Mouse (Mus musculus): Measurements from ENCODE around the gene Gm12394.
"Not testable (repeated sequence)": the region's sequence is repeated elsewhere in the genome, so short reads cannot be mapped to it uniquely, and the experiment has no call there.

Gene Gm12394

DNA sequence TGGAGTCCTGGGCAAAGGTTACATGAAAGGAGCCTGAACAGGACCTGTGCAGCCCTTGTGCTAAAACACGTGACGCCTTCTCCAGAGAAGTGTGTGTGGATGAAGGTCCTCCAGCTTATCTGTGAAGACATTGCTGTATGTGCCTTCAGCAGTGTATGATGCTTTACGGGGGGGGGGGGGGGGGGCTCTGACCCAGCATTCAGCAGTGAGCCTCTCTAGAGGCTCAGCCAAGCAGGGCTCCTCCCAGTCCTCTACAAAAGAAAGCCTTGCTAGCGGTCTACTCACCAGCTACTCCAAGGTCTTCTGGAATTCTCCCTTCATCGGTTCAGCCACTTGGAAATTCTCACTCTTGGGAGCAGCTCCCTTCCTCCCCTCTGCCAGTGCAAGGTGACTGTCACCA is 6.9 kb upstream of the Gm12394 start:
- DNase-seq (ENCODE audit: inconsistent age in 2 of 2, low spot score in 1 of 2), result not testable (repeated sequence)

DNA sequence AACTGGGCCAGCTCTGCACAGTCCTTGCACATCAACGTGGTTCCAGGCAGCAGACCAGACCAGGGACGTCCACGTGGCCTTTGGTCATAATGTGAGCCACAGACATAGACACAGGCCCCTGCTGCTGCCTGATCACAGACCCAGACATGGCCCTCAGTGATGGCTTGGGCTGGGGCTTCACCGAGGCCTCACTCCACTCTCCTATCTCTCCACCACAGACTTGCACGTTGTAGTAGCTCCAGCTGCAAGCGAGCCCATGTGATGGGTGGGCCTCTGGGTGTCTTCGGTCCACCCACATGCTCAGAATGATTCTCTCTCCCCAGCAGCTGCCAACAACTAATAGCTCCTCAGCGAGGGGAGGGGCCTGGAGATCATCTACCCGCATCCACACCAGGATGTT is 3.9 kb upstream of the Gm12394 start:
- DNase-seq (ENCODE audit: inconsistent age in 2 of 2, low spot score in 1 of 2), result not testable (repeated sequence)

DNA sequence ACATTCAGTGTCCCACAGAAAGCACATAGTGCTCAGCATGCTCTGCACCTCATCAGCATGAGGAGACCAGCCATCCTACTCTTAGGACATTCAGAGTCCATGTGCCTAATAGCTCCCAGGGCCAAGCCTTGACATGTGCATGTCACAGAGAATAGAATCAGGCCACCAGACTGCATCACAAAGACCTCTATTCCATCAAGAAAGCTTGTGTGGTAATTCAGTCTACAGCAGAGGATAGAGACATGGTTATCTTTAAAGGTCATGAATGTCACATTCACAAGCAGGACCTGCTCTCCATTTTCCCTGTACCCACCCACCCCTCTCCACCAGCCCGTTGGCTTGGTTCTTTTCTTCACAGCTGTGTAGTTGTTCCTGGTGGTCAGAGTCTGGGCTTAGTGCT is 2.8 kb downstream of the Gm12394 start, which contains the start of gene Fam205a1:
TSS of gene Fam205a1 (minus strand) at position 101 of the 400 bp plus-strand sequence.
- DNase-seq (ENCODE audit: inconsistent age in 2 of 2, low spot score in 1 of 2), result not testable (repeated sequence)

DNA sequence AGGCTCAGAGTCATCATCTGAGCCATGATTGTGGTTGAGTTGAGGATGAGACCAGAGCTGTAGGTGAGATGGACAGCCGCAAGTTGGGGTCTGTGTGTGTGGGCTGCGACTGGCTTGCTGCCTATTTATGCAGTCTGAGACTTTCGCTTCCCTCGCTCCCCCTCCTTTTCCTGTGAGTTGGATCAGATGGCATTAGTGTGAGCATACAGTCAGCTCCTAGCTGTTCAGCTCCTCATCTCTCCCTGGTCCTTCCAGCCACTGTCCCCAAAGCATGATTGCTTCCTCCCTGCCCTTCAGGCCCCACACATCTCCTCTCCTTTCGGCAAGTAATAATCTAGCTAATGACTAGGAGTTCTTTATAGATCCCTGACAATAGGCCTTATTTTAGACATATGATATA is 82.7 kb downstream of the Gm12394 start, which contains the start of gene Ccl21a:
TSS of gene Ccl21a (minus strand) at position 101 of the 400 bp plus-strand sequence.
- not testable (repeated sequence) for DNase-seq (ENCODE audit: inconsistent age in 2 of 2, low spot score in 1 of 2)

DNA sequence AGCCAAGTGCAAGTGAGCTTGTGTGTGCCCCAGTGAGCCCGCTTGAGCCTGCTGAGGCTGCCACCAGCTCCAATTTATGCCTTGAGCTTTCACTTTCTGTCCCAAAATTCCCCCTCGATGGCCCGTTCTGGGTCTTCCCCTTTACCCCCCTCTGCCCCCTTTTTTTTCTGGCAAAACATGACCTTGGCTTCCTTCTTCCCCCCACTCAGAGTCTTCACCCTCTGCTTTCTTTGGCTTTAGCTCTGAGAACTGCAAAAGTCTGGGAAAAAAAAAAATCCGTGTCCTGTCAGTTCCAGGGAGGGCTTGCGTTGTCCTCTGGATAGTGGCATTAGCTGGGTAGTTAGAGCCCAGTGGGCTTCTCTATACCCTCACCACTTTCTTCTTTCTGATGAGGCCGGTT is 100.1 kb downstream of the Gm12394 start, which contains the start of gene Ccl19:
TSS of gene Ccl19 (minus strand) at position 101 of the 400 bp plus-strand sequence.
- DNase-seq (ENCODE audit: inconsistent age in 2 of 2, low spot score in 1 of 2), result not testable (repeated sequence)

DNA sequence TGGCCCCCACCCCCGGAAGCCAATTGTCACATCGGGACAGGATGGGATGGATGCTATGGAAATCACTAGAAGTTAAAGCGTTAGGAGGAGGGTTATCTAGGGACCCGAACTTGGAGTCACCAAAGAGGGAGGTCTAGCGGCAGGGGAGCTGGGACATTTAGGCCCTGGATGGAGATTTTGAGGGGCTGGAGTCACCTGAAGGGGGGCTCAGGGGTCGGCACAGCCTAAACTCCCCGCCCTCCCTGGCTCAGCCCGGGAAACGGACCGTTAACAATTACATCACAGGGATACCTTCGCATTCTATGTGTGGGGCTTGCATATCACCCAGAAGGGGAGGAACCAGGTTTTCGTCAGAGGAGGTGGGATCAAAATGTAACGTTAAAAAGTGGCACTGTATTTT is 121.3 kb downstream of the Gm12394 start, which contains the start of gene 4930578G10Rik:
TSS of gene 4930578G10Rik (plus strand) at position 301 of the 400 bp plus-strand sequence.
- DNase-seq (ENCODE audit: inconsistent age in 2 of 2, low spot score in 1 of 2), result not testable (repeated sequence)

All from adrenal gland, adult (tissue).